Mouse (Mus musculus): Measurements from ENCODE around the gene Stx8.
A peak's percentile ranks its signal among the peaks of the same experiment; 100 is the strongest.

Gene Stx8

DNA sequence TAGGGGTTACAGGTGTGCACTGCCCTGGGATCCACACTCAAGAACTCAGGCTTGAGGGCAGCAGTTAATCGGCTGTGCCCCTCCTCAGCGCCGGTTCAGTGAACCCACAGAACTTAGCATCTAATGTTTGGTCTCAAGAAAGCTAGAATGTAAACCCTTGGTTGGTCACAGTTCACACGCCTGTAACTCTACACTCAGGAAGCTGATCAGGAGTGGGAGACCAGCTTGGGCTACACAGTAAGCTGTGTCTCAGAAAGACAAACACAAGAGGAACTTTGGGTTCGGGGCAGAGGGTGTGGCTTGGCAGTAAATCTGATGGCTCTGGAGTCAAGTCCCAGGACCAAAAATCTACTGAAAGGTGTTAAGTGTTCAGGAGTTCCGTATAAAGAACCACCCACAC lies 17.6 kb downstream of the Stx8 start:
- no peak for DNase-seq

GRCm38 (mm10) chr11:67991240-67991639 lies 25.2 kb downstream of the Stx8 start:
- DNase-seq: no peak

GRCm38 (mm10) chr11:67995965-67996364 lies 30.0 kb downstream of the Stx8 start:
- no peak for DNase-seq

DNA sequence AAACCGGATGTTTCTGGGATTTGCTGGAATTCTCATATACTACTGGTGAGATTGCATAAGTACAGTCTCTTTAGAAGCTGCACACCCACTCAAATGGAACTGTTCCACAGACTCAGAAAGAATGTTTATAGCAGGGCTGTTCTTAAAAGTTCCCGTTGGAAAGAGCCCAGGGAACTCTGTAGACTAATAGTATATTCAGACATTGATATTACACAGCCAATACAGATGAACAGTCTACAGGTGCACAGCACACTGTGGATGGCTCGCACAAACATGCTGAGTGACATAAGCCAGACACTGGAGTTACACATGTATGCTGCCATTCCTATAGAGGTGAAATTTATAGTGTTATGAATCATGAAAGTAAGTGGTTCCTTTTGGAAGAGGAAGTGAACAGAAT lies 32.9 kb downstream of the Stx8 start:
- no peak for DNase-seq

DNA sequence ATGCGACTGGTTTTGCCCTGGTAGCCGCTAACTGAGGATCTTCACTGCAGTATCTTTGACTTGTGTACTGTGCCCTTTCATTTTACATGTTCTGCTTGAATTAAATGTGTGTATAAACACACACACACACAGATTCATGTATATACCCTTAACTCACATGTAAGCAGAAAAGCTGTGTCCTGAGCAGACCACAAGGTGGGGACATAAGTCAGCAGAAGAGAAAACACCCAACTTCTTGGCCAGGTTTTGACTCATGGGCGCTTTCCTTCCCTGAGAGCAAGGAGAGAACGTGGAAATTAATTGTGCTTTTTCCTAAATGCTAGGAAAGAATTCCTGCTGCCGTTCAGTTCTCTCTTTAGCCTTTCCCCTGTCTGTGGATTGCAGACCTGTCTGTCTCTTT lies 33.6 kb downstream of the Stx8 start:
- peak; percentile 50 for DNase-seq

- peak; percentile 72 for DNase-seq
These were observed 38.2 kb downstream of the Stx8 start for GRCm38 (mm10) chr11:68004191-68004590.

- DNase-seq: no peak
These were observed 40.3 kb downstream of the Stx8 start for GRCm38 (mm10) chr11:68006216-68006789.

DNA sequence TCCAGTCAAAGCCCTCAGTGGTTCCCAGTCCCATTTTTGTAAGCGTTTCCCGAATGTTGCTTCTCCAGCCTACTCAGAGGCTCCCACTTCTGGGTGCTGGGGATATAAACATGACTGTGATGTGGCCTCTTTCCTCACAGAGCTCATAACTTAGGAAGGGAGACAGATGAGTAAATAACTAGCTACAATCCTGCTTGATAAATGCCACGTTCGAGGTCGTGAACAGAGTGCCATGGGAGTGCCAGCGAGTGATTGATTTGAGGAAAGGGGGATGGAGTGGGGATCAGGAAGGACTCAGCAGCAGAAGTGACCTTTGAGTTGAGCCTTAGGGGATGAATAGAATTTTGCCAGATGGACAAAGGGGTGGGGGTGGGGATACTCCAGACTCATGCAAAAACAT lies 41.7 kb downstream of the Stx8 start:
- DNase-seq: peak; percentile 52

- DNase-seq: no peak
These were observed 43.4 kb downstream of the Stx8 start for GRCm38 (mm10) chr11:68009377-68009776.

- no peak for DNase-seq
These were observed 46.2 kb downstream of the Stx8 start for GRCm38 (mm10) chr11:68012207-68012606.

DNA sequence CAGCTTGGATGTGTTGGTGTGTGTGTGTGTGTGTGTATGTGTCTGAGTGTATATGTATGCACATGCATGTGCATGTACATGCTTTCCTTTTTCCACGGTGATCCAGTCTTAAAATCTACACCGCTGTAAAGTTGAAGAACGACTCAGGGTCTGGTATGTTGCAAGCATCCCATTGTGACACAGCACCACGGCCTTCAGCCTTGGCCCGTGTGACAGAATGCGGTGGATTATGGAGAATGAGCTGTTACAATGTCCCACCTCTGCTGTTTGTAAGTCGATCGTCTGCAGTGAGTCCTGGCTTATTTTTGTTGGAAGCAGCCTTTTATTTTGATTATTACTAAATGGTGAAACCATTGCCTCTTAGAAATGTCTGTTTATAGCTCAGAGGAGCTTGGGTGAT lies 52.2 kb downstream of the Stx8 start:
- no peak for DNase-seq

- no peak for DNase-seq
These were observed 53.2 kb downstream of the Stx8 start for GRCm38 (mm10) chr11:68019156-68019555.

- DNase-seq: no peak
These were observed 56.0 kb downstream of the Stx8 start for GRCm38 (mm10) chr11:68021976-68022375.

- DNase-seq: no peak
These were observed 56.9 kb downstream of the Stx8 start for GRCm38 (mm10) chr11:68022895-68023294.

DNA sequence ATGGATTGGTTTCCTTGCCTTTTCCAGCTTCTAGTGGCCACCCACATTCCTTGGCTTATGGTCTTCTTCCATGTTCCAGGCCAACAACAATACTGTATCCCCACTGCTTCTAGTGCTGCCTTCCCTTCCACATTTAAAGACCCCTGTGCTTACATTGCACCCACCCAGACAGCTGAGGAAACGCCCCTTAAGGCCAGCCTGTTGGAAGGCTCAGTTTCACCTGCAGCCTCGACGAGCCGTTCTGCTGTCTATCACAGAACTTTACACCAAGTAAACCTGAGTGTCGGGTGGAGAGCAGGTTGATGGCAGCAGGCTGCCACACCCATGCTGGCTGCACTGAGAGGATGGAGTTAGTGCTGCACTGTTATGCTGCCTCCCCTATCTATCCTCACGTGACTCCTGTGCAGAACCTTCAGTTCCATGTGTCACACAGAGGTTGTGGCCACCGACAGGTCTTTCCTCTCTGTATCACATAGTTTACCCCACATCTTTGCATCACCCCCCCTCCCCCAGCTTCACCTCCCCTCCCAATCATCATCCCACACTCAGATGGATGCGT lies 57.9 kb downstream of the Stx8 start:
- no peak for DNase-seq

DNA sequence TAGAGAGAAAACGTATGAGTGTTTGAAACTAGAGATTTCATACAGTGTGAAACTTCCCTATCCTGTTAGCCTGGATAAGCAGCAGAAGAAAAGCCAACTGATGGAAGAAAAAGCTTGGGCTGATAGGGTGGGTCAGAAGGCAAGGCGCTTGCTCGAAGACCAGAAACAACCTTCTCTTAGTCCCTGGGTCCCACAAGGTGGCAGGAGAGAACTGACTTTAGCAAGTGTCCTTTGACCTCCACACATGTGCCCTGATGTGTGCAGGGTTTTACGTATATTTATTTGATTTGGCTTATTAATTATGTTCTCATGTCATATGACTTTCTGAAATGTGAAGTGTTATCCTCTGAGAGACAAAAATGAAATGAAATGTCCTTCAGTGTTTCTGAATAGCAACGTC lies 60.6 kb downstream of the Stx8 start:
- no peak for DNase-seq

DNA sequence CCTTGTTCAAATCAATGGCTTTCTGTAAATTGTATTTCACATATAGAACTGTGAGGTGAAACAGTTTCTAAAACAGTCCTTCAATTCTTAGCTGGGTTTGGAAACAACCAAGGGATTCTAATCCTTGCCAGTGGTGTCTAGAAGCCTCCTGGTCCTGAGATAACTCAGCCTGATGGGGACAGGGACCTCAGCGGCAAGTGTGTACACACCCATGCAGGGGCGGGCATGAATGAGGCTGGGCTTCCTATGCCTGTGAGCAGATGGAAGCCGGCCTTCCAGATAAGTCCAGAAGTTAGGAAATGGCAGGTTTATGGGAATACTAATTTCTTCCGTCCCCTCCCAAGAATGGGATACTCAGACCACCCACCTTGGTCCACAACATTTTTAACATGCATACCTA lies 63.1 kb downstream of the Stx8 start:
- peak; percentile 37 for DNase-seq

GRCm38 (mm10) chr11:68029871-68030270 lies 63.9 kb downstream of the Stx8 start:
- no peak for DNase-seq

DNA sequence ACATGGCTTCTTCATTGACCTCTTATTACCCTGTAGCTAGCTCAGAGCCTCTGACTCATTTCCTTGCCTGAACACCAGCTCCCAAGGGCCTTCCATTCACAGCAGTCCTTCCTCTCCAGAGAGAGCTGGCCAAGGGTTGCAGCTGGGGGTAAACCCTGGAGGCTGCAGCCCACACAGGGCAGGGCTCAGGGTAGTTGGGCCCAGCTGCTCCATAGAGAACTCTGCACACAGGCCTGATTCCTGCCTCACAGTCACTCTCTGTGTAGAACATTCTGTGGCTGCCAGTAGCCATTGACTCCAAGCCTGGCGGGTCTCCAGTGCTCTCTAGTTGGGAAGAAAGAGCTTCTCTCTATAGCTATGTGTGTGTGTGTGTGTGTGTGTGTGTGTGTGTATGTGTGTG lies 64.8 kb downstream of the Stx8 start:
- no peak for DNase-seq

- DNase-seq: no peak
These were observed 66.5 kb downstream of the Stx8 start for GRCm38 (mm10) chr11:68032448-68032847.

GRCm38 (mm10) chr11:68033331-68033926 lies 67.4 kb downstream of the Stx8 start:
- DNase-seq: no peak

DNA sequence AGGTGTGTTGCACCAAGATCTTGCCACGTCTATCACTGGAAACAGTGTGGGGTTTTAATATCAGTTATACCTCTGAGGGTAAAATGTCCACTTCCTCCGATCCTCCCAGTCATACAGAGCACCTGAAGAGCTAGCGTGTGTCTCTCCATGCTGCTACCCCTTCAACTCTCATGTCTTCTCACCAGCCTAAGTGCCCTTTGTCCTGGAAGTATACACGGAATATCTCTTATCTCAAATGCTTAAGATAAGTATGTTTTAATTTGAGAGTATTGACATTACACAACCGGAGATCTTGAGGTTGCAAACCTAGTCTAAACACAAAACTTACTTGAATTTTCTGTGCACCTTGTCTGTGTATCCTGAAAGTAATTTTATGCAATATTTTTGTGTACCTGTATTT lies 68.4 kb downstream of the Stx8 start:
- no peak for DNase-seq

DNA sequence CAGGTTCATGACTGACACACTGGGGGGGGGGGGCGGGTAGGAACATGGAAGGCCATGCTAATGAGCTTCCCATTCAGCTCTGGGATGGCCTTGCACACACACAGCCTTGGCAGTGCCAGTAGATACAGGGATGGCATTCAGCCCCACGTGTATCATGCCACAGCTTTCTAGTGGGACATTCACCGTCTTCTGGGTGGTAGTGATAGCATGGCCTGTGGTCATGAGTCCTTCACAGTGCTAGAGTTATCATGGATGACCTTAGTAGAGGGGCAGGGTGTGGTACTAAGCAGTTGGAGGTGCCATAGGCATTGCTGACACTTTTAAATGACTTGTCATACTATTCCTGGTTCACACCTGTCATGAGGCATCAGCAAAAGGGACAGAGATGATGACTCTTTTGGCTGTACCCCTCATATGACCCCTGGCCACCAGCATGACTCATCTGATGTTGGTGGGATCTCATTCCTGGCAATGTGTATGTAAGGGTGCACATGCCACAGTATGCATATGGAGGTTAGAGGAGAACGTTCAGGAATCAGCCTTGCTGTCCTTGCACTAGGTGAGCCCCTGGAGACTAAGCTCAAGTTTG lies 69.4 kb downstream of the Stx8 start:
- DNase-seq: no peak

DNA sequence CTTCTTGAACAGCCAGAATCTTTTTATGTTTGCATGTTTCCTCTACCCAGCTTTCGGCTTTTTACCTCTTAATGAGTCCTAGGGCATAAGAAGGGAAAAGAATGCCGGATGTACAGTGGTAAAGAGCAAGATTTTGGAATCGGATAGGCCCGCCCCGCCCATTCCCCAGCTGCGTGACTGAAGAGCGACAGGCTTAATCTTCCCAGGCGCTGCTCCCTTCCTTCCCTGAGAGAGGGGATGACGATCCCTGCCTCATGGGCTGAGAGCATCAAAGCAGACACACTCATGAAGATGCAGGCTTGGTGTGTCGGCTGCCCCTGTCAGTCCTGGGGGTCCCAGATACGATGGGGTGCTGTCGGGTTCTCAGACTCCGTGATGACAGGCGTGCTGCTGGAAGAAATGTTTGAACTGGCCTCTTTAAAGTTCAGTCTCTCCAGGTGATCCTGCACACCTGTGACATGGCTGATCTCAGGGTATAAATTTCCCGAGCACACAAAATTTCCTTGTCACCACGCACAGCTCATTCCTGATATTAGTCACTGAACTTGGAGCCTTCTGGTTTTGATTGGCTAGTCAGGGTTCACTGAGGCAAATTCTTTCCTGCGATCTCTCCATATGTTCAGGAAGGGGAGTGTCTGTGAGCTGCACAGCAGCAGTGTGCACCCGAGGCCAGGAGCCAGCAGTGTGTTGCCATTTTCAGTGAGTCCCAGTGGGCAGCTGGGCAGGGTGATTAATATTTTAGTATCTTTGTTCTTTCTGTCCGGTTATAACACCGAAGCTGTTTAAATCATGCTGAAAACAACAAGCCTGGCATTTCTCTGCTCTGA lies 70.4 kb downstream of the Stx8 start:
- DNase-seq: peak; percentile 57
